Mouse (Mus musculus): ENCODE measurements around the gene Uck1. TPM values are rescaled to one million over a fixed set of nuclear protein-coding genes. Genes with fewer than 3 reads are reported as not detected.

Uck1 gene
- polyA plus RNA-seq, 1 experiment from 2014 or later: 74.7 TPM

GRCm38 (mm10) chr2:32253352-32253751, 6.6 kb downstream of the Uck1 start:
- H3K27me3 ChIP-seq (replicated peaks; ENCODE audit: low read depth, poor library complexity, severe bottlenecking): no peaks in the 10 kb centered on the region
- DNase-seq (ENCODE audit: low spot score): no peak
- no peak overlapping the region for H3K4me3 ChIP-seq
- H3K27ac ChIP-seq (replicated peaks): no peak overlapping the region
- H3K4me1 ChIP-seq: peaks cover under 1% of the 10 kb centered on the region; the same call in 1 of the 2 replicates
- 80% methylated on average over 1 of the region's 1 CpGs for WGBS
- H3K36me3 ChIP-seq (replicated peaks): peaks cover 97% of the 10 kb centered on the region
- no peaks in the 10 kb centered on the region for H3K9me3 ChIP-seq

- Histone ChIP-seq H3K36me3 (replicated peaks) (peaks cover 97% of the 10 kb centered on the region), H3K27ac (replicated peaks) (no peak overlapping the region), H3K9me3 (no peaks in the 10 kb centered on the region), H3K4me3 (no peak overlapping the region), H3K4me1 (no peaks in the 10 kb centered on the region), H3K27me3 (replicated peaks; ENCODE audit: low read depth, poor library complexity, severe bottlenecking) (no peaks in the 10 kb centered on the region)
- WGBS: 91% methylated on average over 5 of the region's 5 CpGs
- DNase-seq (ENCODE audit: low spot score): no peak
Measured at GRCm38 (mm10) chr2:32252658-32253057, 7.3 kb downstream of the Uck1 start.

- WGBS: 93% methylated on average over 12 of the region's 12 CpGs
- Histone ChIP-seq H3K9me3 (no peaks in the 10 kb centered on the region), H3K27ac (replicated peaks) (no peak overlapping the region), H3K4me3 (no peak overlapping the region), H3K36me3 (replicated peaks) (peaks cover 97% of the 10 kb centered on the region), H3K27me3 (replicated peaks; ENCODE audit: low read depth, poor library complexity, severe bottlenecking) (no peaks in the 10 kb centered on the region), H3K4me1 (no peaks in the 10 kb centered on the region)
- DNase-seq (ENCODE audit: low spot score): no peak
Measured at GRCm38 (mm10) chr2:32251791-32252527, 8.0 kb downstream of the Uck1 start.

- Histone ChIP-seq H3K4me1 (no peaks in the 10 kb centered on the region), H3K27me3 (replicated peaks; ENCODE audit: low read depth, poor library complexity, severe bottlenecking) (no peaks in the 10 kb centered on the region), H3K9me3 (no peaks in the 10 kb centered on the region), H3K27ac (replicated peaks) (no peak overlapping the region), H3K36me3 (replicated peaks) (peaks cover 100% of the 10 kb centered on the region), H3K4me3 (no peak overlapping the region)
- no peak for DNase-seq (ENCODE audit: low spot score)
- 81% methylated on average over 10 of the region's 10 CpGs for WGBS
Measured at GRCm38 (mm10) chr2:32248377-32249361, 11.3 kb downstream of the Uck1 start.

- Histone ChIP-seq H3K27me3 (replicated peaks; ENCODE audit: low read depth, poor library complexity, severe bottlenecking) (no peaks in the 10 kb centered on the region), H3K4me3 (no peak overlapping the region), H3K4me1 (no peaks in the 10 kb centered on the region), H3K27ac (replicated peaks) (no peak overlapping the region), H3K36me3 (replicated peaks) (peaks cover 96% of the 10 kb centered on the region), H3K9me3 (no peaks in the 10 kb centered on the region)
- no peak for DNase-seq (ENCODE audit: low spot score)
- WGBS: 87% methylated on average over 4 of the region's 4 CpGs
Measured at GRCm38 (mm10) chr2:32246741-32247140, 13.2 kb downstream of the Uck1 start.

- peaks cover 87% of the 10 kb centered on the region for H3K36me3 ChIP-seq (replicated peaks)
- H3K4me3 ChIP-seq: no peak overlapping the region
- 88% methylated on average over 4 of the region's 4 CpGs for WGBS
- H3K9me3 ChIP-seq: no peaks in the 10 kb centered on the region
- H3K27me3 ChIP-seq (replicated peaks; ENCODE audit: low read depth, poor library complexity, severe bottlenecking): no peaks in the 10 kb centered on the region
- DNase-seq (ENCODE audit: low spot score): no peak
- no peaks in the 10 kb centered on the region; the same call in 1 of the 2 replicates for H3K4me1 ChIP-seq
- H3K27ac ChIP-seq (replicated peaks): no peak overlapping the region
Measured at GRCm38 (mm10) chr2:32242986-32243385, 17.0 kb downstream of the Uck1 start.

- peaks cover 13% of the 10 kb centered on the region for H3K4me1 ChIP-seq
- H3K4me3 ChIP-seq: no peak overlapping the region
- peaks cover 63% of the 10 kb centered on the region for H3K36me3 ChIP-seq (replicated peaks)
- H3K27ac ChIP-seq (replicated peaks): no peak overlapping the region
- DNase-seq (ENCODE audit: low spot score): no peak
- WGBS: 86% methylated on average over 5 of the region's 5 CpGs
- H3K9me3 ChIP-seq: no peaks in the 10 kb centered on the region
- no peaks in the 10 kb centered on the region for H3K27me3 ChIP-seq (replicated peaks; ENCODE audit: low read depth, poor library complexity, severe bottlenecking)
Measured at GRCm38 (mm10) chr2:32240591-32240990, 19.4 kb downstream of the Uck1 start.

GRCm38 (mm10) chr2:32238708-32239435, 21.1 kb downstream of the Uck1 start:
- Histone ChIP-seq H3K9me3 (no peaks in the 10 kb centered on the region), H3K27me3 (replicated peaks; ENCODE audit: low read depth, poor library complexity, severe bottlenecking) (no peaks in the 10 kb centered on the region), H3K4me1 (peaks cover 26% of the 10 kb centered on the region), H3K36me3 (replicated peaks) (peaks cover 57% of the 10 kb centered on the region), H3K4me3 (no peak overlapping the region), H3K27ac (replicated peaks) (no peak overlapping the region)
- 92% methylated on average over 9 of the region's 9 CpGs for WGBS
- DNase-seq (ENCODE audit: low spot score): no peak

- Histone ChIP-seq H3K27ac (replicated peaks) (peak overlapping the region; percentile 89; the same call in 1 of the 2 replicates), H3K4me1 (peaks cover 26% of the 10 kb centered on the region), H3K9me3 (no peaks in the 10 kb centered on the region), H3K27me3 (replicated peaks; ENCODE audit: low read depth, poor library complexity, severe bottlenecking) (no peaks in the 10 kb centered on the region), H3K36me3 (replicated peaks) (peaks cover 57% of the 10 kb centered on the region), H3K4me3 (peak overlapping the region; percentile 79)
- no peak for DNase-seq (ENCODE audit: low spot score)
- WGBS: 49% methylated on average over 4 of the region's 4 CpGs
Measured at GRCm38 (mm10) chr2:32237571-32237970, 22.4 kb downstream of the Uck1 start.

GRCm38 (mm10) chr2:32236760-32237487, 23.0 kb downstream of the Uck1 start:
- H3K27me3 ChIP-seq (replicated peaks; ENCODE audit: low read depth, poor library complexity, severe bottlenecking): no peaks in the 10 kb centered on the region
- WGBS: under 1% methylated on average over 20 of the region's 20 CpGs
- H3K36me3 ChIP-seq (replicated peaks): peaks cover 61% of the 10 kb centered on the region
- no peaks in the 10 kb centered on the region for H3K9me3 ChIP-seq
- H3K4me1 ChIP-seq: peaks cover 26% of the 10 kb centered on the region
- peak overlapping the region; percentile 79 for H3K4me3 ChIP-seq
- DNase-seq (ENCODE audit: low spot score): peak; percentile 71
- peak overlapping the region; percentile 89 for H3K27ac ChIP-seq (replicated peaks)

GRCm38 (mm10) chr2:32235886-32236759, 23.8 kb downstream of the Uck1 start, which contains the start of gene Pomt1:
TSS of gene Pomt1 (plus strand) at chr2:32236590.
- no peaks in the 10 kb centered on the region for H3K9me3 ChIP-seq
- peaks cover 26% of the 10 kb centered on the region for H3K4me1 ChIP-seq
- H3K27ac ChIP-seq (replicated peaks): peak within 1 kb of the TSS; percentile 89
- WGBS: under 1% methylated on average over 54 of the region's 54 CpGs
- H3K27me3 ChIP-seq (replicated peaks; ENCODE audit: low read depth, poor library complexity, severe bottlenecking): no peaks in the 10 kb centered on the region
- peaks cover 61% of the 10 kb centered on the region for H3K36me3 ChIP-seq (replicated peaks)
- peak within 1 kb of the TSS; percentile 79 for H3K4me3 ChIP-seq
- peak; percentile 94 for DNase-seq (ENCODE audit: low spot score)

Data from embryonic facial prominence, embryonic 10.5 days (tissue).